ENCODE assay signal across 8 mouse cellular contexts in the genomic region with DNA sequence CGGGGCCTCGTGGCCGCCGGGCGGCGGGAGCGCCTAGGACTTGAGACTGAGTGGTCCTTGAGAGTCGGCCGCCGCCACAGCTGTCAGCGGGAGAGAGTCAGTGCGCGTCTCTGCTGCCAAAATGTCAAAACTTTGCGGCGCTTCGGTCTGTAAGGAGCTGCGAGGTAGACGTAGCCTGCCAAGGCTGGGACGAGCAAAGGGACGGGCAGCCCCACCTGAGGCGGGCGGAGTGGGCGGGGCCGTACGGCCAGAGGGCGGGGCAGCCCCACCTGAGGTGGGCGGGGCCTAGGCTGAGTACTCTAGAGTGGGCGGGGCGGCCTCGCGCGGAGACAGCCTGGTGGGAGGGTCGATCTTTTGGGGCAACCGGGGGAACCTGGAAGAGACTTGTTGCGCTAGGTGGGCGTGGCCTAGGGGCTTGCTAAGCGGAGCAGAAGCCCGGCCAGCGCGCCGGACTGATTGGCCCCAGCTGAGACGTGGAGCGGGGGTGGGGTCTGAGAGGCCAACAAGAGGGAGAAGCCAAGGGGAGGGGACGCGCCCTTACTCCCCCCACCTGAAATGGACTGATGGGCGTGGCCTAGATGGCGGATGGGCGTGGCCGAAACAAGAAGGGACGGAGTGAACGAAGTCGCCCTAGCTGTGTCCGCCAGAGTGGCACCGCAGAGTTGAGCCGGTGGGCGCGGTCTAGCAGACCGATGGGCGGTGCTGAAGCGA. TPM values are rescaled to one million over a fixed set of nuclear protein-coding genes. Genes with fewer than 3 reads are reported as not detected.
DNase-seq lines count a peak whose midpoint lies in the region; ATAC-seq and TF ChIP-seq lines count a peak whose summit lies in the region.

Gene Baiap2l1 (minus strand): TSS at position 232 of the 711 bp plus-strand sequence.

- no peak within 1 kb of the TSS for H3K27ac ChIP-seq in forebrain, postnatal 0 days (ENCODE audit: low read depth, low read length)
- peak within 1 kb of the TSS; percentile 83 for H3K27ac ChIP-seq in lung, embryonic 14.5 days (ENCODE audit: low read depth)
- H3K27ac ChIP-seq in olfactory bulb, adult 2 months (ENCODE audit: insufficient read depth, low read depth, low read length): no peak within 1 kb of the TSS
- no peak within 1 kb of the TSS for H3K27ac ChIP-seq in thymus, adult 2 months (ENCODE audit: control insufficient read depth, insufficient read depth, low read length)

- H3K4me2 ChIP-seq in forebrain, postnatal 0 days (ENCODE audit: low read depth): peak within 1 kb of the TSS; percentile 96
- H3K4me2 ChIP-seq in lung, embryonic 14.5 days: peak within 1 kb of the TSS; percentile 87

- DNase-seq in ES-CJ7 (ENCODE audit: low read depth, low spot score): peak; percentile 99
- peak; percentile 26 for DNase-seq in cerebellum, adult 8-10 months
- DNase-seq in forebrain, postnatal 0 days: peak; percentile 43
- peak; percentile 94 for DNase-seq in heart, postnatal 4 days
- DNase-seq in layer of hippocampus, adult 8-10 months (ENCODE audit: low spot score in 2 of 2): peak; percentile 8 to 12
- peak; percentile 96 for DNase-seq in lung, embryonic 14.5 days
- DNase-seq in thymus, adult 2 months: peak; percentile 54

- no peak for TF ChIP-seq POLR2A in olfactory bulb, adult 2 months (IDR thresholded peaks at IDR 0.05; ENCODE audit: insufficient read depth, low read depth, low read length)
- no peak for TF ChIP-seq POLR2A in thymus, adult 2 months (IDR thresholded peaks at IDR 0.05; ENCODE audit: control insufficient read depth, extremely low read depth, insufficient read depth, low read length, poor library complexity)

- no peaks in the 10 kb centered on the region for H3K36me3 ChIP-seq in forebrain, postnatal 0 days (ENCODE audit: insufficient read depth)
- no peaks in the 10 kb centered on the region for H3K36me3 ChIP-seq in lung, embryonic 14.5 days (ENCODE audit: insufficient read depth)
- H3K36me3 ChIP-seq in thymus, adult 2 months (ENCODE audit: control insufficient read depth, insufficient read depth, low read length): no peaks in the 10 kb centered on the region

- 2% methylated on average over 60 of the region's 60 CpGs for WGBS in forebrain, postnatal 0 days
- WGBS in lung, embryonic 14.5 days: under 1% methylated on average over 60 of the region's 60 CpGs
- under 1% methylated on average over 60 of the region's 60 CpGs for WGBS in olfactory bulb, adult 2 months
- 2% methylated on average over 59 of the region's 60 CpGs for whole genome bisulfite sequencing in thymus, adult 2 months

- no peak for TF ChIP-seq CTCF in forebrain, postnatal 0 days (IDR thresholded peaks at IDR 0.05; ENCODE audit: low read depth)
- TF ChIP-seq CTCF in lung, embryonic 14.5 days (IDR thresholded peaks at IDR 0.05; ENCODE audit: low read depth): no peak
- TF ChIP-seq CTCF in olfactory bulb, adult 2 months (IDR thresholded peaks at IDR 0.05; ENCODE audit: insufficient read depth, low read depth, low read length): no peak
- TF ChIP-seq CTCF in thymus, adult 2 months (IDR thresholded peaks at IDR 0.05; ENCODE audit: borderline replicate concordance, control insufficient read depth, extremely low read depth, insufficient read depth, low read length, poor library complexity): no peak

- H3K9me3 ChIP-seq in forebrain, postnatal 0 days (ENCODE audit: low read length): no peaks in the 10 kb centered on the region
- no peaks in the 10 kb centered on the region for H3K9me3 ChIP-seq in lung, embryonic 14.5 days (ENCODE audit: low read depth, low read length)

- H3K4me1 ChIP-seq in forebrain, postnatal 0 days (ENCODE audit: insufficient read depth): peaks cover 12% of the 10 kb centered on the region; the same call in 1 of the 2 replicates
- 0 out of 2 replicates have a peak, but pooled peaks cover 4% of the 10 kb centered on the region for H3K4me1 ChIP-seq in lung, embryonic 14.5 days (ENCODE audit: insufficient read depth)
- peaks cover 17% of the 10 kb centered on the region for H3K4me1 ChIP-seq in olfactory bulb, adult 2 months (ENCODE audit: control insufficient read depth, insufficient read depth, low read length)
- peaks cover 12% of the 10 kb centered on the region for H3K4me1 ChIP-seq in thymus, adult 2 months (replicated peaks; ENCODE audit: control insufficient read depth, insufficient read depth, low read length)

- H3K9ac ChIP-seq in forebrain, postnatal 0 days: no peak within 1 kb of the TSS; the same call in 1 of the 2 replicates
- H3K9ac ChIP-seq in lung, embryonic 14.5 days: peak within 1 kb of the TSS; percentile 62

- H3K4me3 ChIP-seq in forebrain, postnatal 0 days (ENCODE audit: low read depth, low read length): peak within 1 kb of the TSS; percentile 44
- H3K4me3 ChIP-seq in lung, embryonic 14.5 days (ENCODE audit: low read depth, low read length): peak within 1 kb of the TSS; percentile 60
- peak within 1 kb of the TSS; percentile 48 for H3K4me3 ChIP-seq in olfactory bulb, adult 2 months (ENCODE audit: insufficient read depth, low read depth, low read length)
- peak within 1 kb of the TSS; percentile 30 for H3K4me3 ChIP-seq in thymus, adult 2 months (ENCODE audit: control insufficient read depth, insufficient read depth, low read length)

- peak; percentile 79 for ATAC-seq in forebrain, postnatal 0 days
- peak; percentile 97 for ATAC-seq in lung, embryonic 14.5 days (ENCODE audit: insufficient read depth)

- peaks cover 26% of the 10 kb centered on the region for H3K27me3 ChIP-seq in forebrain, postnatal 0 days (ENCODE audit: insufficient read depth, low read length)
- no peaks in the 10 kb centered on the region for H3K27me3 ChIP-seq in lung, embryonic 14.5 days (ENCODE audit: insufficient read depth, low read length)
- peaks cover 10% of the 10 kb centered on the region for H3K27me3 ChIP-seq in thymus, adult 2 months (ENCODE audit: control insufficient read depth, insufficient read depth, low read length)

RNA-seq across cellular contexts. Expression of gene Baiap2l1, which starts in this region (rescaled TPM):
- total RNA-seq in forebrain, postnatal 0 days (2014; rRNA removed): 0.10 and 0.23 TPM in 2 replicates
- polyA plus RNA-seq in forebrain, postnatal 0 days (2015; fragmentation: Nextera tagmentation; extraction: Ambion mirVana): 0.72 and 0.93 TPM in 2 replicates
- 10 to 100 TPM; 13.6 to 15.5 TPM for total RNA-seq in heart, postnatal 4 days (2021)
- total RNA-seq in layer of hippocampus, adult 8-10 months (2022): 1 to 10 TPM in 2 of 4 experiments, under 1 TPM in 2; 0.61 to 1.3 (median 0.89) TPM
- 7.5 and 8.1 TPM in 2 replicates for polyA plus RNA-seq in lung, embryonic 14.5 days (2014; fragmentation: Nextera tagmentation; extraction: Ambion mirVana)
- polyA plus RNA-seq in olfactory bulb, adult 2 months (2012; ENCODE audit: insufficient read depth, insufficient read length, low replicate concordance, missing spikeins): not detected in 2 replicates
- 1.8 and 2.2 TPM in 2 replicates for polyA plus RNA-seq in thymus, adult 2 months (2012; rRNA removed)

Comparison
In these comparisons a context has a peak if more than half of its experiments do, and no peak if none do; other contexts are left out.
1. RNA of gene Baiap2l1 (total RNA-seq): 13.6 to 15.5 TPM in heart, postnatal 4 days; 0.61 to 1.3 TPM in layer of hippocampus, adult 8-10 months and 0.10 to 0.23 TPM in forebrain, postnatal 0 days; every median in the first group is over 4 times any median in the second.
2. Peak in DNase-seq, ATAC-seq, H3K4me3 ChIP-seq and H3K4me2 ChIP-seq in forebrain, postnatal 0 days; RNA of the gene not detected or under 1 TPM.
3. DNase-seq: peak in every context shown above with its lines; median percentile 99 in ES-CJ7; 96 in lung, embryonic 14.5 days; 94 in heart, postnatal 4 days; 54 in thymus, adult 2 months; 43 in forebrain, postnatal 0 days; 26 in cerebellum, adult 8-10 months; 10 in layer of hippocampus, adult 8-10 months.
4. Peak in every context shown above with its lines, with median percentiles within 50 percentile points of each other: H3K4me3 ChIP-seq.